Mouse (Mus musculus) olfactory bulb, adult 2 months (tissue): Measurements from ENCODE around the gene Rnf182.

Experiments used
- CTCF ChIP-seq: fragments of 200-500 bp; IDR thresholded peaks from 2 replicates; pipeline ENCODE4 v1.5.1; 2012; ENCODE audit warnings: low read depth, mild to moderate bottlenecking, low read length, moderate library complexity; ENCODE audit not compliant: insufficient read depth
- POLR2A ChIP-seq: fragments of 200-500 bp; IDR thresholded peaks from 2 replicates; pipeline ENCODE4 v1.6.1; 2012; ENCODE audit warnings: mild to moderate bottlenecking, low read depth, low read length, moderate library complexity; ENCODE audit not compliant: insufficient read depth

DNA sequence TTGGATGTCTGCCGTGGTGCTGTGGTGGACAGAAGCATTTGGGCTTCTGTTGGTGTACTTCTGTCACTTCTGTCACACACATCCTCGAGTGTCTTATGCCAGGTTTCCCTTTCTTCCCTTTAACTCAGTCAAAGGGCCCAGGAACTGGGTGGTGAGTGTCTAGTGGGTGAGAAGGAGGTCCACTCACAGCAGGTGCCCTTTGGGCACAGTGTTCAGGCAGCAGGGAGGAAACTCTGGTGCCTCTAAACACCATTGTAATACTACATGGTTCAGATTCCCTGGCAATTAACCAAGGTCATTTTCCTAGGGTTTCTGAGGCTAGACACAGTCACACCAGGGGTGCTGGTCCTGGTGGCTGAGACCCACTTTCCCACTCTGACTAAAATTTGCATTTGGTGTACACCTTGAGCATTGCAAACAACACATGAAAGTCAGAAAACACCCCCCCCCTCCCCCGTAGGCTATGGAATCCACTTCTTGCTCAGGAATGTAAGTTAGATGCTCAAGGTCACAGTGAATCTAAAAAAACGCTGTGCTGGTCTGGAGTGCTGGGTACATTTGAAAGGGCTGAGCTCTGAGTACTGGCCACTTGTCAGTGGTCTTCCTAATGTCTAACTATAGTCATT, 4.2 kb downstream of the Rnf182 start:
- TF ChIP-seq POLR2A (no peak), CTCF (no peak)
